Mouse (Mus musculus): Measurements from ENCODE around the gene Zbtb43. TPM values are rescaled to one million over a fixed set of nuclear protein-coding genes. Genes with fewer than 3 reads are reported as not detected.

Gene Zbtb43
- 31.4 and 35.8 TPM in 2 replicates for polyA plus RNA-seq (2015; fragmentation: Nextera tagmentation; extraction: Ambion mirVana)

DNA sequence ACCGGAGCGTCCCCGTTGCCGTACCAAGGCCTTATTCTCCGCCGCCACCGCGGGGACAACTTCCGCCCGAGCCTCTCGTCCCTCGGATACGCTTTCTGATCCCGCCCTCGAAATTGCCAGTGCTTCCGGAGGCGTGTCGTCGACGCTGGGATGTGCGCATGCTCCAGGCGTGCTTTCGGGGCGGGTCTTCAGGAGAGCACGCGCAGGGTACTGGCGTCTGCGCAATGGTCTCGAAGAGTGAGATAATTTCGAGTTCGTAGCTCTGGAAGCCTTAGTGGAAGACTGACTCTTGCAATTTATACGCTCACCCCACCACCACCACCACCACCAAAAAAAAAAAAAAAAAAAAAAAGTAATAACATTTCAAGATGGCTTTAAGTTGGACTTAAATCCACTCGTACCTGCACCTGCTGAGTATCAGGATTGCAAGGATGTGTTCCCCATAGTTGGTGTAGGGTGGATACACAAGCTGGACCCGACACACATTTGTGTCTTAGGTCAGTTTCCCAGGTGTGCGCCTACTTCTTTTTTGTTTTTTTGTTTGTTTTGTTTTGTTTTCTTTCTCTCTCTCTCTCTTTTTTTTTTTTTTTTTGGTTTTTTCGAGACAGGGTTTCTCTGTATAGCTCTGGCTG lies at the start of gene Zbtb43:
Zbtb43 (minus strand) TSS at position 94 of the 632 bp plus-strand sequence.
- peak within 1 kb of the TSS; percentile 79 for H3K4me2 ChIP-seq (replicated peaks)
- no peaks in the 10 kb centered on the region for H3K9me3 ChIP-seq
- H3K27me3 ChIP-seq, result no peaks in the 10 kb centered on the region
- WGBS, result 5% methylated on average over 36 of the region's 36 CpGs
- 0 out of 2 replicates have a peak, but pooled peaks cover 3% of the 10 kb centered on the region for H3K36me3 ChIP-seq
- H3K4me3 ChIP-seq, result peak within 1 kb of the TSS; percentile 98
- H3K4me1 ChIP-seq, result peaks cover 29% of the 10 kb centered on the region
- peak within 1 kb of the TSS; percentile 64 for H3K27ac ChIP-seq (replicated peaks)
- H3K9ac ChIP-seq (replicated peaks), result peak within 1 kb of the TSS; percentile 93
- ATAC-seq (replicated peaks), result peak; percentile 97

DNA sequence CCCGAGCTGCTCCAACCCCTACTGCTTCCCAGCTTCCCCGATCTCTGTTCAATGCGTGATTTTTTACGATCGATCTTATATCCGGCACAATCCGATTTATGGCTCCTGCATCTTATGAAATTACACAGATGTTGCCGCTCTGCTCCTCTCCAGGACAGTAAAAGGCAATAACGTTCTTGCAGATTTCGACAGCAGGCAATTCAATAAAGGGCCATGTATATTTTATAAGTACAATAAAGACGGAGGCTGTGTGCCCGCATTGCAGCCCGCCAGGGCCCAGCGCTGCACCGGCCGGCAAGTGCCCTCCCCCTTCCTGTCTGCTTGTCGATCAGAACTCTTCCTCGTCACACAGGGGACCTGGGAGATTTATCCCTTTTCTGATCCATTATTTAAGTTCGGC lies 47.5 kb upstream of the Zbtb43 start:
- Histone ChIP-seq H3K9ac (replicated peaks) (no peak overlapping the region), H3K4me1 (no peaks in the 10 kb centered on the region), H3K4me3 (no peak overlapping the region), H3K4me2 (replicated peaks) (no peak overlapping the region), H3K9me3 (no peaks in the 10 kb centered on the region), H3K27ac (replicated peaks) (no peak overlapping the region), H3K27me3 (no peaks in the 10 kb centered on the region), H3K36me3 (no peaks in the 10 kb centered on the region)
- 71% methylated on average over 19 of the region's 19 CpGs for WGBS
- ATAC-seq (replicated peaks), result no peak

DNA sequence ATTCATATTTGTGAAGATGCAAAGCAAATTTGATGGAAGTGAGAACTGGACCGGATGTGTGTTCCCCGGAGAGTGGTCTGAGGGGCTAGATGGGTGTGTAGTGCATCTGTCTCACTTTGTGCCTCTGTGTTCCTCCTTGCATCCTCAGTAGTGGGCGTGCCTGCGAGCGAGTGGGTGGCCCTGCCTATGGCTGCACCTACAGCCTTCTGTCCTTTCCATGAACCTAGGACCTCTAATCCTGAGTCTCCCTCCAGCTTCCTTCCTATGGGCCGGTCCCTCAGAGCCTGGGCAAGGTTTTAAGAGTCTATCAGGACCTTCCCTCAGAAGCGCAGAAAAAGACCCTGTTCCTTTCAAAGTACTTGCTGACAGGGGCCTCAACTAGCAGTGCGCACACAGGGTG lies 47.1 kb upstream of the Zbtb43 start:
- no peaks in the 10 kb centered on the region for H3K4me1 ChIP-seq
- ATAC-seq (replicated peaks), result no peak
- no peak overlapping the region for H3K4me3 ChIP-seq
- H3K9ac ChIP-seq (replicated peaks), result no peak overlapping the region
- H3K4me2 ChIP-seq (replicated peaks), result no peak overlapping the region
- WGBS, result 82% methylated on average over 8 of the region's 8 CpGs
- H3K36me3 ChIP-seq, result no peaks in the 10 kb centered on the region
- H3K9me3 ChIP-seq, result no peaks in the 10 kb centered on the region
- no peak overlapping the region for H3K27ac ChIP-seq (replicated peaks)
- no peaks in the 10 kb centered on the region for H3K27me3 ChIP-seq

DNA sequence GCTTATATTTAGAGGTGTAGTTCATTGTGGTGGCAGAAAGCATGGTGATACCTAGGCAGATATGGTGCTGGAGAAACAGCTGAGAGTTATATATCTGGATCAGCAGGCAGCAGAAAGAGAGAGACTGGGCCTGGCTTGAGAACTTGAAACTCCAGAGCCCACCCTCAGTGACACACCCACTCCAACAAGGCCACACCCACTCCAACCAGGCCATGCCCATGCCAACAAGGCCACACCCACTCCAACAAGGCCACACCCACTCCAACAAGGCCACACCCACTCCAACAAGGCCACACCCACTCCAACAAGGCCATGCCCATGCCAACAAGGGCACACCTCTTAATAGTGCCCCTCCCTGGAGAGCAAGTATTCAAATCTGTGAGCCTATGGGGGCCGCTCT lies 42.4 kb upstream of the Zbtb43 start:
- H3K4me3 ChIP-seq, result no peak overlapping the region
- H3K9ac ChIP-seq (replicated peaks), result no peak overlapping the region
- whole genome bisulfite sequencing, result 92% methylated on average over 1 of the region's 1 CpGs
- no peak overlapping the region for H3K4me2 ChIP-seq (replicated peaks)
- ATAC-seq (replicated peaks), result no peak
- H3K27me3 ChIP-seq, result no peaks in the 10 kb centered on the region
- no peaks in the 10 kb centered on the region for H3K4me1 ChIP-seq
- H3K9me3 ChIP-seq, result no peaks in the 10 kb centered on the region
- H3K36me3 ChIP-seq, result no peaks in the 10 kb centered on the region
- H3K27ac ChIP-seq (replicated peaks), result no peak overlapping the region

DNA sequence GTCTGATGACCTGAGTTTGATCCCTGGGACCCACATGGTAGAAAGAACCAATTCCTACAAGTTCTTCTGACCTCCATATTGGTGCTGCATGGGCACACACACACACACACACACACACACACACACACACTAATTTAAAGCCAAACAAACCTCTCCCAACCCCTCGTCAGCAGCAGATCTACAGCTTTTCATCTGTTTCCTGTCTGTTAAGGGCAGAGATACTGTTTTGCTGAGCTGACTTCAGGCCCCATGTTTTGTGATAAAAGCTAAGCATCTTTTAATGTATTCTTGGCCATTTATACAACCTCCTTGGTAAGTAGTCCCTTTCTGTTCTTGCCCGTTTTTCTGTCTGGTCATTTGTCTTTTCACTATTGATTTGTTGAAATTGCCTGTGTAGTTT lies 34.2 kb upstream of the Zbtb43 start:
- ATAC-seq (replicated peaks), result no peak
- H3K36me3 ChIP-seq, result no peaks in the 10 kb centered on the region
- no peak overlapping the region for H3K27ac ChIP-seq (replicated peaks)
- 35% methylated on average over 2 of the region's 2 CpGs for WGBS
- no peaks in the 10 kb centered on the region for H3K27me3 ChIP-seq
- no peak overlapping the region for H3K4me2 ChIP-seq (replicated peaks)
- H3K4me3 ChIP-seq, result no peak overlapping the region
- no peaks in the 10 kb centered on the region for H3K4me1 ChIP-seq
- H3K9me3 ChIP-seq, result no peaks in the 10 kb centered on the region
- H3K9ac ChIP-seq (replicated peaks), result no peak overlapping the region

DNA sequence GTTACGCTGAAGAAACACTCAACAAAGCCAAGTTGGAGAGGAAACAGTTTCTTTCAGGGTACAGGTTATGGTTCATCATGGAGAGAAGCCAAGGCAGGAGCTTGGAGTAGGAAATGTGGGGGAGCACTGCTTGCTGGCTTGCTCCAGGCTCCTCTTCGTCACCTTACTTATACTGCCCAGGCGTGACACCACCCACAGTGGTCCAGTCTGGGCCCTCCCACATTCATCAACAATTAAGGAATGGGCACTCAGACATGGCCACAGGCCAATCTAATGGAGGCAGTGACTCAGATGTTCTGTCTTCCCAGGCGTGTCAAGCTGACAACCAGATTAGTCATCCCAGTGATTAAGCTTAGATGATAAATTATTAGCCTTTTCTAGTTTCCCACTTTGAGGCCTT lies 29.9 kb upstream of the Zbtb43 start:
- WGBS, result 79% methylated on average over 4 of the region's 4 CpGs

DNA sequence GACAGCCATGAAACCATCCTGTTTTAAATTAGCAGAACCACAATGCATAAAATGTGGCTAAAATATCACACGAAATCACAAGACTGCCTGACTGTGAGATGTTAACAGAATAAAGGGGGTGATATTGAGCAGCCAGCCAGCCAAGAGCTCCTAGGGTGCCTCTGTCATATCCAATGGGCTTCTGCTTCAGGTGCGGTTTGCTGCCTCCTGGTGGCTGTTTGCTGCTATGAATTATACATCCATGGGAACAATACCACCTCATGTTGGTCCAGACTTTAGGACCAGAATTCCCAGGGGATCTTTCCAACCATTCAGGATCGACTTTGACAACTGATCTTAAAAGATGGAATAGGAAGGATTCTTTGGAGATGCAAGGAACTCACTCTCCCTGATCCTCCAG lies 27.3 kb upstream of the Zbtb43 start:
- Histone ChIP-seq H3K36me3 (no peaks in the 10 kb centered on the region), H3K27me3 (no peaks in the 10 kb centered on the region), H3K9me3 (no peaks in the 10 kb centered on the region), H3K9ac (replicated peaks) (no peak overlapping the region), H3K27ac (replicated peaks) (no peak overlapping the region), H3K4me3 (no peak overlapping the region), H3K4me2 (replicated peaks) (no peak overlapping the region), H3K4me1 (no peaks in the 10 kb centered on the region)
- ATAC-seq (replicated peaks), result no peak
- 62% methylated on average over 3 of the region's 3 CpGs for WGBS

More for the DNA sequence above, 29.9 kb upstream of the Zbtb43 start:
- no peak overlapping the region for H3K9ac ChIP-seq (replicated peaks)
- no peaks in the 10 kb centered on the region for H3K9me3 ChIP-seq
- H3K27me3 ChIP-seq, result no peaks in the 10 kb centered on the region
- ATAC-seq (replicated peaks), result no peak
- no peaks in the 10 kb centered on the region for H3K4me1 ChIP-seq
- H3K4me3 ChIP-seq, result no peak overlapping the region
- H3K4me2 ChIP-seq (replicated peaks), result no peak overlapping the region
- H3K27ac ChIP-seq (replicated peaks), result no peak overlapping the region
- H3K36me3 ChIP-seq, result no peaks in the 10 kb centered on the region

DNA sequence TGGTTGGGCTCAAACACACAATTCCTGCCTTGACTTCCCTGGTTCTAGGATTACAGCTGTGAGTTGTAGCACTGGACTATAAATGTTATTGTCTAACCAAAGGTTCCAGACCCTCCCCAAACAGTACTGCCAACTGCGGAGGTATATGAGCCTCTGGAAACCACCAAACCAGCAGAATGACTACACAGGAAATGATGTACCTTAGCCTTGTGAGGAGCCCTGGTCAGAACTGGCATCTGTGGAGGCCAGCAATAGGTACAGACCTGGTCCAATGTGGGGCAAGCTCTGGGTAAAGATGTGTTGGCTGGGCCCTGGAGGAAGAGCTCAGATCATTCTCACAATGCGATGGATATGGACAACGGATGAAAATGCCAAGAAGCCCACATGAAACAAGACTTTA lies 23.7 kb upstream of the Zbtb43 start:
- Histone ChIP-seq H3K4me3 (no peak overlapping the region), H3K27me3 (no peaks in the 10 kb centered on the region), H3K9ac (replicated peaks) (no peak overlapping the region), H3K4me1 (no peaks in the 10 kb centered on the region), H3K36me3 (no peaks in the 10 kb centered on the region), H3K9me3 (no peaks in the 10 kb centered on the region), H3K27ac (replicated peaks) (no peak overlapping the region), H3K4me2 (replicated peaks) (no peak overlapping the region)
- no peak for ATAC-seq (replicated peaks)
- 95% methylated on average over 3 of the region's 3 CpGs for WGBS

DNA sequence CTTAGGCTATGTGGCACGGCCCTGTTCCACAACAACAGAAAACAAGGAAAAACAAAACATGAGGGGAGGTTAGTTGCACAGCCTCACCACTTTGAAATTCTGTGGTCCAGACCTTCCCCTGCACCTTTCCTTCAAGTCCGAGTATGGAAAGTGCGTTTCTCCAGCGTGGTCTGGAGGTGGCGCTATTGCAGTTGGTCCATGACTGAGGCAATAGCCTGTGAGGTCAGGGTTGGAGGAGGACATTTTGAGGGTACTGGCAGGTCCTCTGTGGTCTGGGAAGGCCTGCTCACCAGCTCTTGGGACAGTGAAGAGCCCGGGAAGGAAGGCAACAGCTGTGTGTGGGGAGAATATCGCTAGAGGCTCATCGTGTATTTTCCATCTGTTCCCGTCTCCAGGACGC lies 21.2 kb upstream of the Zbtb43 start:
- H3K4me3 ChIP-seq, result no peak overlapping the region
- H3K27ac ChIP-seq (replicated peaks), result no peak overlapping the region
- H3K9ac ChIP-seq (replicated peaks), result no peak overlapping the region
- no peak for ATAC-seq (replicated peaks)
- no peaks in the 10 kb centered on the region for H3K4me1 ChIP-seq
- WGBS, result 45% methylated on average over 10 of the region's 10 CpGs
- no peaks in the 10 kb centered on the region for H3K36me3 ChIP-seq
- no peaks in the 10 kb centered on the region for H3K9me3 ChIP-seq
- H3K4me2 ChIP-seq (replicated peaks), result no peak overlapping the region
- H3K27me3 ChIP-seq, result no peaks in the 10 kb centered on the region; the same call in 1 of the 2 replicates

DNA sequence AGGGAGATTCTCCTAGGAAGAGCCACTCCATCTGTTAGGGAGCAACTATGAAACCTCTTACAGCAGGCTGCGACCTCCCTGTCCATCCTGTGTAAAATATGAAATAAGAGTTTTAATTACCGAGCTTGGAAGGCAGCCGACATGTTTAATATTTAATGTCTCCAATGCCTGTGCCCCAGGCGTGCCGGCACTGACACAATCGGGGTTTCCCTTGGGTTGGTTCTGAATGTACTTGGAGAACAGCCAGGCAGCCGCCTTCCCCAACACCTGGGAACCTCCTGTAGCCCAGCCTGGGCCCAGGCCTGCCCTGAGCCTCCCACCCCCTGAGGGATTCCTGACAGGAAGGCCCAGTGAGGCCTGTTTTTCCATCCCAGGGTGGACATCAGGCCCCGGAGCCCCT lies 19.0 kb upstream of the Zbtb43 start:
- Histone ChIP-seq H3K9me3 (no peaks in the 10 kb centered on the region), H3K4me2 (replicated peaks) (no peak overlapping the region), H3K27ac (replicated peaks) (no peak overlapping the region), H3K9ac (replicated peaks) (no peak overlapping the region), H3K4me1 (no peaks in the 10 kb centered on the region), H3K4me3 (no peak overlapping the region), H3K27me3 (no peaks in the 10 kb centered on the region; the same call in 1 of the 2 replicates), H3K36me3 (no peaks in the 10 kb centered on the region)
- 74% methylated on average over 8 of the region's 8 CpGs for WGBS
- ATAC-seq (replicated peaks), result 0 out of 2 replicates have a peak, but pooled peaks have one; percentile 23

DNA sequence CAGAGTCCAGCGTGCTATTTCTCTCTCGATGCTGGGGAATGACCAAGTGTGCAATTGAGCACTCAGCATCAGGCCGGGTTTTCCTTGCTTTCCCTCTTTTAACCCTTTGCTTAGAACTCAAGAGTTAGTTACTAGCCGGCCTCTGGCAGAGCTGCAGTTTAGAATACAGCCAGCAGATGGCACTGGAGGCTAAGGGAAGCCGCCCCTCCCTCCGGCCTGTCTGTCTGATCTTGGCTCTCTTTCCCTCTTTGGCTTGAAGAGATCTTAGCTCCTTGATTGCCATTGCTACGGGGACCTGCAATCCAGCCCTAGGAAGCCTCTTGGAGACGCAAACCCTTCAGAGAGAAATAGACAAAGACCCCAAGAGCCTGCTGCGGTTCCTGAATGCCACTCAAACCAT lies 18.5 kb upstream of the Zbtb43 start:
- H3K4me3 ChIP-seq, result no peak overlapping the region
- H3K4me1 ChIP-seq, result no peaks in the 10 kb centered on the region
- H3K4me2 ChIP-seq (replicated peaks), result no peak overlapping the region
- no peaks in the 10 kb centered on the region for H3K9me3 ChIP-seq
- H3K27ac ChIP-seq (replicated peaks), result no peak overlapping the region
- ATAC-seq (replicated peaks), result peak; percentile 48; the same call in 1 of the 2 replicates
- H3K9ac ChIP-seq (replicated peaks), result no peak overlapping the region
- no peaks in the 10 kb centered on the region for H3K36me3 ChIP-seq
- no peaks in the 10 kb centered on the region; the same call in 1 of the 2 replicates for H3K27me3 ChIP-seq
- 6% methylated on average over 9 of the region's 9 CpGs for WGBS

DNA sequence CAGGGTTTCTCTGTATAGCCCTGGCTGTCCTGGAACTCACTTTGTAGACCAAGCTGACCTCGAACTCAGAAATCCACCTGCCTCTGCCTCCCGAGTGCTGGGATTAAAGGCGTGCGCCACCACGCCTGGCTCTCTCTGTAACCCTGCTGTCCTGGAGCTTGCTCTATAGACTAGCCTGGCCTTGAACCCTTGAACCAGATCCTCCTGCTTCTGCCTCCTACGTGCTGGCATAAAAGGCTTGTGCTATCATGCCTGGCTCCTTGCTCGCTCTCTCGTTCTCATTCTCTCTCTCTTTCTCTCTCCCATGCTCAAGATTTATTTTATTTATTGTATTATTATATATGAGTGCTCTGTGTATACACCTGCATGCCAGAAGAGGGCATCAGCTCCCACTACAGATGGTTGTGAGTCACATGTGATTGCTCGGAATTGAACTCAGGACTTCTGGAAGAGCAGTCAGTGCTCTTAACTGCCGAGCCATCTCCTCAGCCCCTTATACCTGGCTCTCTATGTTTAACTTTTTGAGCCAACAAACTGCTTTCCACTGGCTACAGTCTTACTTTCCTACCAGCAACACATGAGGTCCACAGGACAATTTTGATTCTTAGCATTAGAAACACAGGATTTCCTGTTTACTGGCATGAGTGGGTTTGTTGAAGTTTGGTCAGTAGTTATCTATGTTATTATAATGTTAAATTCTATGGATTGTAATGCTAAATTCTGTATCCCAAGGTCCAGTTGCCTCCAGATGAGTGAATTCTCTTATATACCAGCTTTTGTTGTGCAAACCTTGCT lies 9.8 kb upstream of the Zbtb43 start:
- WGBS, result 90% methylated on average over 10 of the region's 10 CpGs
- Histone ChIP-seq H3K9ac (replicated peaks) (no peak overlapping the region), H3K9me3 (no peaks in the 10 kb centered on the region), H3K4me1 (peaks cover 7% of the 10 kb centered on the region; the same call in 1 of the 2 replicates), H3K36me3 (no peaks in the 10 kb centered on the region), H3K4me3 (no peak overlapping the region), H3K4me2 (replicated peaks) (no peak overlapping the region), H3K27me3 (no peaks in the 10 kb centered on the region), H3K27ac (replicated peaks) (no peak overlapping the region)
- no peak for ATAC-seq (replicated peaks)
